Mouse (Mus musculus): ENCODE data around the gene Atf1. TPM values are rescaled to one million over a fixed set of nuclear protein-coding genes. Genes with fewer than 3 reads are reported as not detected.
A peak's percentile ranks its signal among the peaks of the same experiment; 100 is the strongest.
"Not testable (repeated sequence)": the region's sequence is repeated elsewhere in the genome, so short reads cannot be mapped to it uniquely, and the experiment has no call there.

The Atf1 gene
- polyA plus RNA-seq, 1 experiment from 2014 or later, result 46.2 TPM

- Histone ChIP-seq H3K27me3 (ENCODE audit: control insufficient read depth, insufficient read depth, low read depth, low read length) (no peaks in the 10 kb centered on the region), H3K9ac (ENCODE audit: low read length) (no peak overlapping the region), H3K36me3 (ENCODE audit: control insufficient read depth, insufficient read depth, low read length) (no peaks in the 10 kb centered on the region), H3K9me3 (ENCODE audit: control insufficient read depth, low read length) (no peaks in the 10 kb centered on the region), H3K4me1 (replicated peaks; ENCODE audit: control insufficient read depth, insufficient read depth, low read length) (no peaks in the 10 kb centered on the region; the same call in 1 of the 2 replicates), H3K4me2 (ENCODE audit: low read depth, low read length) (no peak overlapping the region), H3K27ac (ENCODE audit: low read length) (no peak overlapping the region), H3K4me3 (ENCODE audit: low read length) (no peak overlapping the region)
- no peak for ATAC-seq (ENCODE audit: low read depth)
- 79% methylated on average over 2 of the region's 2 CpGs for WGBS
Measured at GRCm38 (mm10) chr15:100306201-100306600, 78.6 kb downstream of the Atf1 start.

GRCm38 (mm10) chr15:100307438-100308096 is 79.9 kb downstream of the Atf1 start:
- not testable (repeated sequence) for H3K27me3 ChIP-seq (ENCODE audit: control insufficient read depth, insufficient read depth, low read depth, low read length); H3K9ac ChIP-seq (ENCODE audit: low read length); H3K4me3 ChIP-seq (ENCODE audit: low read length); H3K4me2 ChIP-seq (ENCODE audit: low read depth, low read length); H3K36me3 ChIP-seq (ENCODE audit: control insufficient read depth, insufficient read depth, low read length); H3K27ac ChIP-seq (ENCODE audit: low read length); H3K4me1 ChIP-seq (replicated peaks; ENCODE audit: control insufficient read depth, insufficient read depth, low read length); H3K9me3 ChIP-seq (ENCODE audit: control insufficient read depth, low read length)
- peak; percentile 29; the same call in 1 of the 2 replicates for ATAC-seq (ENCODE audit: low read depth)
- 30% methylated on average over 11 of the region's 11 CpGs for WGBS

Other genes with a start within 250 kb of the Atf1 start
- 9.6 and 10.4 TPM in 2 replicates for gene Dip2b, start 189.2 kb upstream of the Atf1 start, polyA plus RNA-seq (2015; fragmentation: Nextera tagmentation; extraction: Ambion mirVana)
- gene Tmprss12, start 53.0 kb downstream of the Atf1 start, polyA plus RNA-seq (2015; fragmentation: Nextera tagmentation; extraction: Ambion mirVana), result not detected in 2 replicates
- 14.6 and 19.2 TPM in 2 replicates for gene Mettl7a1, start 76.3 kb downstream of the Atf1 start, polyA plus RNA-seq (2015; fragmentation: Nextera tagmentation; extraction: Ambion mirVana)
- gene Mettl7a3, start 107.1 kb downstream of the Atf1 start, polyA plus RNA-seq (2015; fragmentation: Nextera tagmentation; extraction: Ambion mirVana), result not detected in 2 replicates
- gene Methig1, start 125.3 kb downstream of the Atf1 start, polyA plus RNA-seq (2015; fragmentation: Nextera tagmentation; extraction: Ambion mirVana), result 0.16 and 0.29 TPM in 2 replicates
- gene Mettl7a2, start 125.4 kb downstream of the Atf1 start, polyA plus RNA-seq (2015; fragmentation: Nextera tagmentation; extraction: Ambion mirVana), result not detected in 2 replicates
- gene Higd1c, start 136.7 kb downstream of the Atf1 start, polyA plus RNA-seq (2015; fragmentation: Nextera tagmentation; extraction: Ambion mirVana), result not detected in 2 replicates
- gene Gm5475, start 194.3 kb downstream of the Atf1 start, polyA plus RNA-seq (2015; fragmentation: Nextera tagmentation; extraction: Ambion mirVana), result 0.06 and 0.19 TPM in 2 replicates
- gene Slc11a2, start 197.3 kb downstream of the Atf1 start, polyA plus RNA-seq (2015; fragmentation: Nextera tagmentation; extraction: Ambion mirVana), result 22.3 and 23.6 TPM in 2 replicates
- gene Letmd1, start 241.2 kb downstream of the Atf1 start, polyA plus RNA-seq (2015; fragmentation: Nextera tagmentation; extraction: Ambion mirVana), result 23.9 and 26.1 TPM in 2 replicates